Mouse (Mus musculus) megakaryocyte, embryonic 14.5 days (primary cell): ENCODE measurements around the gene Mgl2.

Source experiments
- FLI1 ChIP-seq: IDR thresholded peaks from 2 replicates; pipeline ENCODE4 v1.6.1; 2012; ENCODE audit warnings: low read length, inconsistent platforms, mixed read lengths
- GATA1 ChIP-seq: IDR thresholded peaks from 3 replicates; pipeline ENCODE4 v1.6.1; 2012; ENCODE audit warnings: mixed read lengths, low read length, inconsistent platforms, borderline replicate concordance

- TF ChIP-seq GATA1 (no peak), FLI1 (no peak)
These were observed 32.2 kb downstream of the Mgl2 start for GRCm38 (mm10) chr11:70162336-70162735.
